In genomic region chr2:61656421-61657411, GRCm38 (mm10) we compare ENCODE assay signal across 7 mouse cellular contexts. TPM values are rescaled to one million over a fixed set of nuclear protein-coding genes. Genes with fewer than 3 reads are reported as not detected.
A peak's percentile ranks its signal among the peaks of the same experiment; 100 is the strongest.
DNase-seq lines count a peak whose midpoint lies in the region; ATAC-seq lines count a peak whose summit lies in the region.

No protein-coding gene starts in this region.

- intact Hi-C loops in gastrocnemius, postnatal 14 days (cut with DNase I; ENCODE audit: low total_unique reads), result no loop called here
- intact Hi-C loops in left cerebral cortex, postnatal 10 days (cut with DNase I), result loop anchor here (2.0 to 10.0 kb wide), 3 partner anchors 150 to 971 kb away; no protein-coding TSS in a partner anchor

- H3K4me3 ChIP-seq in intestine, embryonic 15.5 days (replicated peaks), result peak overlapping the region; percentile 53

- peaks cover 9% of the 10 kb centered on the region for H3K4me1 ChIP-seq in intestine, embryonic 15.5 days (replicated peaks)

- H3K9ac ChIP-seq in intestine, embryonic 15.5 days, result peak overlapping the region; percentile 50

- H3K27me3 ChIP-seq in intestine, embryonic 15.5 days (replicated peaks), result peaks cover 3% of the 10 kb centered on the region; the same call in 1 of the 2 replicates

- H3K36me3 ChIP-seq in intestine, embryonic 15.5 days, result no peaks in the 10 kb centered on the region

- H3K4me2 ChIP-seq in intestine, embryonic 15.5 days (replicated peaks), result peak overlapping the region; percentile 98

- DNase-seq in adrenal gland, postnatal 36 days, result peak; percentile 69 to 76
- peak; percentile 77 for DNase-seq in embryo, embryonic 10 days (ENCODE audit: low spot score)
- peak; percentile 50 for DNase-seq in gastrocnemius, postnatal 14 days
- DNase-seq in left cerebral cortex, postnatal 10 days (ENCODE audit: extremely low spot score in 1 of 2, low spot score in 2 of 2), result peak; percentile 88 to 89
- DNase-seq in right cerebral cortex, postnatal 36 days (ENCODE audit: low spot score in 2 of 2), result peak; percentile 88 to 89

- H3K27ac ChIP-seq in intestine, embryonic 15.5 days, result no peak overlapping the region

- peak; percentile 88 for ATAC-seq in intestine, embryonic 15.5 days
- peak; percentile 75 for ATAC-seq in megakaryocyte-erythroid progenitor cell, adult 5-6 weeks (replicated peaks; ENCODE audit: low FRiP score, low TSS enrichment, poor library complexity, severe bottlenecking)

- 2% methylated on average over 85 of the region's 85 CpGs for WGBS in intestine, embryonic 15.5 days

- no peaks in the 10 kb centered on the region for H3K9me3 ChIP-seq in intestine, embryonic 15.5 days

RNA-seq across cellular contexts. Expression of gene Psmd14, which starts 54.8 kb away (rescaled TPM):
- total RNA-seq in adrenal gland, postnatal 36 days (2021), result 100 to 1,000 TPM in 1 of 2 experiments, 10 to 100 TPM in 1; 97.0 to 112 TPM
- total RNA-seq in gastrocnemius, postnatal 14 days (2021), result 10 to 100 TPM; 72.7 to 83.0 TPM
- polyA plus RNA-seq in intestine, embryonic 15.5 days (2015; fragmentation: Nextera tagmentation; extraction: Ambion mirVana), result 165 and 185 TPM in 2 replicates
- 100 to 1,000 TPM; 119 to 131 TPM for total RNA-seq in left cerebral cortex, postnatal 10 days (2021)
- 199 and 212 TPM in 2 replicates for total RNA-seq in megakaryocyte-erythroid progenitor cell, adult 5-6 weeks (2014; fragmentation: Nextera tagmentation)
- 214 and 241 TPM in 2 replicates for total RNA-seq in megakaryocyte-erythroid progenitor cell, adult 5-6 weeks (2017)
